In the genomic region with DNA sequence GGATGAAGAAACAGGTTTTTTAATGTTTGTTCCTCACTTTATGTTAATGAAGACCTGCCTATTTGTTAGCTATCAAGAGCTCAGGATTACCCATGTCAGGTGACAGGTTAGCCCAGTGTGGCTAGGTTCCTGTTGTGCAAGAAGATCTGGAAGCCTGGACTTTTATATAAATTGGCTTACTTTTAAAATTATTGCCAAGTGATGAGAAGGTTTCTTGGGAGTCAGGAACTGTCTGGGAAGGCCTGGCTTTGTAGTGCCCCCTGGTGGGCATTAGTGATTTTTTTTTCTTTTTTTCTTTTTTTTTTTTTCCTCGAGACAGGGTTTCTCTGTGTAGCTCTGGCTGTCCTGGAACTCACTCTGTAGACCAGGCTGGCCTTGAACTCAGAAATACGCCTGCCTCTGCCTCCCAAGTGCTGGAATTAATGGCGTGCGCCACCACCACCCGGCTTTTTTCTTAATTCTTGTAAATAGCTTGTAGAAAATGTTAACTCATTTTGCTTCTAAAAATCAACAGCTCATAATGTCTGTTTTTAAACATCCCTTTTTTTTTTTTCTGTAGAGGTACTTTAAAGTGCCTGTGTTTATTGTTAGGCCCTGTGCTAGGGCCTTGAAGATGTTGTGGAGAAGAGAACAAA, we compare ENCODE assay signal across 10 mouse cellular contexts. TPM values are rescaled to one million over a fixed set of nuclear protein-coding genes. Genes with fewer than 3 reads are reported as not detected.
DNase-seq lines count a peak whose midpoint lies in the region; ATAC-seq and TF ChIP-seq lines count a peak whose summit lies in the region.
"Had no signal": no experiment of that assay in that cellular context is flagged by ENCODE, and none has a peak within 500 bp of the region (broad histone marks: within the 10 kb centered on the region; RNA-seq: fewer than 3 reads in every experiment).

No protein-coding gene starts in this region.

- no peak overlapping the region for H3K4me2 ChIP-seq in midbrain, postnatal 0 days (ENCODE audit: low read depth, low read length, poor library complexity, severe bottlenecking)
- H3K4me2 ChIP-seq: liver, embryonic 15.5 days; stomach, embryonic 15.5 days had no signal

- TF ChIP-seq CTCF in lung, adult 2 months (IDR thresholded peaks at IDR 0.05; ENCODE audit: insufficient read depth, low read length), result peak; percentile 33
- peak; percentile 77 for TF ChIP-seq CTCF in midbrain, postnatal 0 days (IDR thresholded peaks at IDR 0.05)

- no peak for ATAC-seq in midbrain, postnatal 0 days (ENCODE audit: low FRiP score)

- H3K27ac ChIP-seq in midbrain, postnatal 0 days (ENCODE audit: low read depth, low read length), result no peak overlapping the region
- H3K27ac ChIP-seq in forebrain, embryonic 10.5 days, result no peak overlapping the region
- H3K27ac ChIP-seq: liver, embryonic 15.5 days; stomach, embryonic 15.5 days had no signal

- H3K9ac ChIP-seq in midbrain, postnatal 0 days (replicated peaks; ENCODE audit: low read length, poor library complexity, severe bottlenecking), result no peak overlapping the region
- H3K9ac ChIP-seq: liver, embryonic 15.5 days; stomach, embryonic 15.5 days had no signal

- no peaks in the 10 kb centered on the region for H3K9me3 ChIP-seq in midbrain, postnatal 0 days (ENCODE audit: low read length)
- H3K9me3 ChIP-seq in forebrain, embryonic 10.5 days, result no peaks in the 10 kb centered on the region
- H3K9me3 ChIP-seq: liver, embryonic 15.5 days; stomach, embryonic 15.5 days had no signal

- no peaks in the 10 kb centered on the region for H3K27me3 ChIP-seq in midbrain, postnatal 0 days (ENCODE audit: insufficient read depth, low read length)
- H3K27me3 ChIP-seq in forebrain, embryonic 10.5 days (ENCODE audit: poor library complexity, severe bottlenecking), result no peaks in the 10 kb centered on the region
- H3K27me3 ChIP-seq: liver, embryonic 15.5 days; stomach, embryonic 15.5 days had no signal

- peak; percentile 19 for DNase-seq in gastrocnemius, adult 18-20 months (ENCODE audit: low spot score)
- DNase-seq in gastrocnemius, postnatal 25 days, result no peak
- peak; percentile 8 for DNase-seq in lung, adult 2 months
- no peak for DNase-seq in lung, postnatal 25 days (ENCODE audit: low spot score)
- DNase-seq in cerebellum, adult 9-11 months, result peak; percentile 14
- DNase-seq in midbrain, postnatal 0 days (ENCODE audit: low spot score), result peak; percentile 52
- DNase-seq in forebrain, embryonic 10.5 days (ENCODE audit: extremely low spot score, low spot score), result no peak
- DNase-seq in frontal cortex, postnatal 36 days (ENCODE audit: low spot score in 2 of 2), result no peak

- H3K4me3 ChIP-seq in lung, adult 2 months (replicated peaks; ENCODE audit: extremely low read depth, low read depth, low read length), result no peak overlapping the region
- no peak overlapping the region for H3K4me3 ChIP-seq in midbrain, postnatal 0 days (ENCODE audit: low read depth, low read length)
- H3K4me3 ChIP-seq in forebrain, embryonic 10.5 days, result no peak overlapping the region
- H3K4me3 ChIP-seq: liver, embryonic 15.5 days; stomach, embryonic 15.5 days had no signal

- no peak for TF ChIP-seq POLR2A in lung, adult 2 months (IDR thresholded peaks at IDR 0.05; ENCODE audit: borderline replicate concordance, extremely low read depth, low read depth, low read length)

- WGBS in lung, adult 2 months, result 62% methylated on average over 5 of the region's 5 CpGs
- 59% methylated on average over 5 of the region's 5 CpGs for WGBS in midbrain, postnatal 0 days
- WGBS in forebrain, embryonic 10.5 days, result 63% methylated on average over 5 of the region's 5 CpGs

- H3K4me1 ChIP-seq in lung, adult 2 months (ENCODE audit: control insufficient read depth, insufficient read depth, low read length), result no peaks in the 10 kb centered on the region
- no peaks in the 10 kb centered on the region for H3K4me1 ChIP-seq in midbrain, postnatal 0 days (ENCODE audit: insufficient read depth, low read length)
- peaks cover 1% of the 10 kb centered on the region for H3K4me1 ChIP-seq in forebrain, embryonic 10.5 days
- H3K4me1 ChIP-seq: liver, embryonic 15.5 days; stomach, embryonic 15.5 days had no signal

- H3K36me3 ChIP-seq in midbrain, postnatal 0 days (ENCODE audit: insufficient read depth, low read length), result peaks cover 12% of the 10 kb centered on the region; the same call in 1 of the 2 replicates
- peaks cover 20% of the 10 kb centered on the region for H3K36me3 ChIP-seq in forebrain, embryonic 10.5 days (replicated peaks)

RNA-seq across cellular contexts. Expression of gene Arntl2, which starts 33.5 kb away (rescaled TPM):
- under 1 TPM; 0.43 TPM for total RNA-seq in gastrocnemius, adult 18-20 months (2021)
- 1 to 10 TPM in 1 of 2 experiments, under 1 TPM in 1; 0.61 to 1.2 TPM for total RNA-seq in gastrocnemius, postnatal 25 days (2021)
- 1.8 and 3.1 TPM in 2 replicates for polyA plus RNA-seq in lung, adult 2 months (2012; rRNA removed)
- 2.5 and 6.4 TPM in 2 replicates for total RNA-seq in midbrain, postnatal 0 days (2014; rRNA removed)
- polyA plus RNA-seq in midbrain, postnatal 0 days (2015; fragmentation: Nextera tagmentation; extraction: Ambion mirVana), result 4.5 and 6.4 TPM in 2 replicates
- polyA plus RNA-seq in forebrain, embryonic 10.5 days (2016; fragmentation: Nextera tagmentation; extraction: Ambion mirVana), result 1.4 and 2.2 TPM in 2 replicates

RNA-seq across cellular contexts. Expression of gene Stk38l, which starts 37.6 kb away (rescaled TPM):
- total RNA-seq in gastrocnemius, adult 18-20 months (2021), result 10 to 100 TPM in 1 of 2 experiments, 1 to 10 TPM in 1; 8.7 to 10.1 TPM
- 1 to 10 TPM; 5.9 to 8.6 TPM for total RNA-seq in gastrocnemius, postnatal 25 days (2021)
- 2.8 and 5.3 TPM in 2 replicates for polyA plus RNA-seq in lung, adult 2 months (2012; rRNA removed)
- total RNA-seq in midbrain, postnatal 0 days (2014; rRNA removed), result 6.6 and 8.2 TPM in 2 replicates
- 12.4 and 12.9 TPM in 2 replicates for polyA plus RNA-seq in midbrain, postnatal 0 days (2015; fragmentation: Nextera tagmentation; extraction: Ambion mirVana)
- 21.2 and 22.1 TPM in 2 replicates for polyA plus RNA-seq in forebrain, embryonic 10.5 days (2016; fragmentation: Nextera tagmentation; extraction: Ambion mirVana)

Comparison
In these comparisons a context has a peak if more than half of its experiments do, and no peak if none do; other contexts are left out.
1. DNase-seq: peak in gastrocnemius, adult 18-20 months (single experiment), lung, adult 2 months (single experiment), cerebellum, adult 9-11 months (single experiment) and midbrain, postnatal 0 days (single experiment); none in gastrocnemius, postnatal 25 days (single experiment), lung, postnatal 25 days (single experiment), forebrain, embryonic 10.5 days (single experiment) and frontal cortex, postnatal 36 days (0 of 2).